Mouse (Mus musculus): ENCODE data around the gene Fsd1l.

The Fsd1l gene

GRCm38 (mm10) chr4:53631316-53632010 is at the start of gene Fsd1l:
Gene Fsd1l, plus strand, starts transcription at chr4:53631471.
- peak; percentile 81 to 89 for DNase-seq

- no peak for DNase-seq
These were observed 43.6 kb upstream of the Fsd1l start for GRCm38 (mm10) chr4:53587676-53588075.

- no peak for DNase-seq
These were observed 42.3 kb upstream of the Fsd1l start for GRCm38 (mm10) chr4:53588936-53589335.

- DNase-seq: no peak
These were observed 41.8 kb upstream of the Fsd1l start for GRCm38 (mm10) chr4:53589466-53589865.

GRCm38 (mm10) chr4:53590163-53590562 is 41.1 kb upstream of the Fsd1l start:
- no peak for DNase-seq

- DNase-seq: no peak
These were observed 40.4 kb upstream of the Fsd1l start for GRCm38 (mm10) chr4:53590691-53591447.

- no peak for DNase-seq
These were observed 39.7 kb upstream of the Fsd1l start for GRCm38 (mm10) chr4:53591536-53591935.

- DNase-seq: no peak
These were observed 39.3 kb upstream of the Fsd1l start for GRCm38 (mm10) chr4:53591941-53592340.

GRCm38 (mm10) chr4:53592386-53592785 is 38.9 kb upstream of the Fsd1l start:
- DNase-seq: peak; percentile 39 to 54

- peak; percentile 56 to 70 for DNase-seq
These were observed 37.1 kb upstream of the Fsd1l start for GRCm38 (mm10) chr4:53594204-53594603.

- DNase-seq: peak in 1 of 2 experiments; percentile 16
These were observed 35.8 kb upstream of the Fsd1l start for GRCm38 (mm10) chr4:53595246-53596062.

- peak in 1 of 2 experiments; percentile 15 for DNase-seq
These were observed 35.0 kb upstream of the Fsd1l start for GRCm38 (mm10) chr4:53596063-53596895.

- DNase-seq: peak; percentile 17 to 38
These were observed 30.8 kb upstream of the Fsd1l start for GRCm38 (mm10) chr4:53600462-53600861.

- DNase-seq: no peak
These were observed 16.6 kb upstream of the Fsd1l start for GRCm38 (mm10) chr4:53614576-53615225.

GRCm38 (mm10) chr4:53617968-53618367 is 13.3 kb upstream of the Fsd1l start:
- DNase-seq: no peak

- no peak for DNase-seq
These were observed 11.2 kb upstream of the Fsd1l start for GRCm38 (mm10) chr4:53620104-53620503.

GRCm38 (mm10) chr4:53621084-53621483 is 10.2 kb upstream of the Fsd1l start:
- DNase-seq: no peak

- no peak for DNase-seq
These were observed 9.8 kb upstream of the Fsd1l start for GRCm38 (mm10) chr4:53621490-53621889.

GRCm38 (mm10) chr4:53623711-53624110 is 7.6 kb upstream of the Fsd1l start:
- no peak for DNase-seq

GRCm38 (mm10) chr4:53624816-53625215 is 6.5 kb upstream of the Fsd1l start:
- DNase-seq: peak; percentile 72 to 78

GRCm38 (mm10) chr4:53625263-53625662 is 6.0 kb upstream of the Fsd1l start:
- no peak for DNase-seq

GRCm38 (mm10) chr4:53628924-53629323 is 2.3 kb upstream of the Fsd1l start:
- DNase-seq: peak; percentile 70 to 77

All from kidney, postnatal 4 days (tissue).